In genomic region chr4:127168914-127169345, GRCm38 (mm10) we compare ENCODE assay signal across 8 mouse cellular contexts. TPM values are rescaled to one million over a fixed set of nuclear protein-coding genes. Genes with fewer than 3 reads are reported as not detected.
DNase-seq lines count a peak whose midpoint lies in the region; ATAC-seq and TF ChIP-seq lines count a peak whose summit lies in the region.

Gene Dlgap3 (plus strand): TSS chr4:127169204.

- H3K9ac ChIP-seq in forebrain, embryonic 15.5 days (replicated peaks), result peak within 1 kb of the TSS; percentile 65
- peak within 1 kb of the TSS; percentile 66 for H3K9ac ChIP-seq in kidney, embryonic 16.5 days (replicated peaks; ENCODE audit: low read length)
- H3K9ac ChIP-seq in liver, embryonic 16.5 days (ENCODE audit: low read depth, low read length), result peak within 1 kb of the TSS; percentile 28; the same call in 1 of the 2 replicates

- no peaks in the 10 kb centered on the region for H3K36me3 ChIP-seq in forebrain, embryonic 15.5 days
- no peaks in the 10 kb centered on the region for H3K36me3 ChIP-seq in kidney, embryonic 16.5 days (ENCODE audit: insufficient read depth, low read length)
- H3K36me3 ChIP-seq in liver, embryonic 16.5 days (ENCODE audit: control insufficient read depth, insufficient read depth), result no peaks in the 10 kb centered on the region

- H3K9me3 ChIP-seq in forebrain, embryonic 15.5 days, result no peaks in the 10 kb centered on the region
- H3K9me3 ChIP-seq in kidney, embryonic 16.5 days (ENCODE audit: low read length), result no peaks in the 10 kb centered on the region
- H3K9me3 ChIP-seq in liver, embryonic 16.5 days (replicated peaks; ENCODE audit: control insufficient read depth, low read length), result no peaks in the 10 kb centered on the region

- TF ChIP-seq CTCF in lung, adult 2 months (IDR thresholded peaks at IDR 0.05; ENCODE audit: insufficient read depth, low read length), result no peak

- peak; percentile 16 for DNase-seq in lung, adult 2 months
- no peak for DNase-seq in lung, postnatal 25 days (ENCODE audit: low spot score)
- DNase-seq in brain, adult 2 months (ENCODE audit: low read depth, low spot score), result peak; percentile 65
- peak; percentile 85 for DNase-seq in retina, postnatal 1 day
- no peak for DNase-seq in urinary bladder, postnatal 14 days (ENCODE audit: low spot score)

- no peak for TF ChIP-seq POLR2A in lung, adult 2 months (IDR thresholded peaks at IDR 0.05; ENCODE audit: borderline replicate concordance, extremely low read depth, low read depth, low read length)

- no peaks in the 10 kb centered on the region for H3K4me1 ChIP-seq in lung, adult 2 months (ENCODE audit: control insufficient read depth, insufficient read depth, low read length)
- H3K4me1 ChIP-seq in forebrain, embryonic 15.5 days, result peaks cover 53% of the 10 kb centered on the region
- peaks cover 14% of the 10 kb centered on the region for H3K4me1 ChIP-seq in kidney, embryonic 16.5 days (ENCODE audit: insufficient read depth, low read length)
- H3K4me1 ChIP-seq in liver, embryonic 16.5 days (ENCODE audit: control insufficient read depth, low read depth, low read length), result no peaks in the 10 kb centered on the region; the same call in 1 of the 2 replicates

- H3K27ac ChIP-seq in forebrain, embryonic 15.5 days (replicated peaks), result peak within 1 kb of the TSS; percentile 62
- H3K27ac ChIP-seq in kidney, embryonic 16.5 days (ENCODE audit: low read length), result no peak within 1 kb of the TSS
- H3K27ac ChIP-seq in liver, embryonic 16.5 days (ENCODE audit: low read length), result no peak within 1 kb of the TSS

- peak within 1 kb of the TSS; percentile 40 for H3K4me3 ChIP-seq in lung, adult 2 months (replicated peaks; ENCODE audit: extremely low read depth, low read depth, low read length)
- H3K4me3 ChIP-seq in forebrain, embryonic 15.5 days, result peak within 1 kb of the TSS; percentile 68
- H3K4me3 ChIP-seq in kidney, embryonic 16.5 days (ENCODE audit: low read length), result peak within 1 kb of the TSS; percentile 74
- H3K4me3 ChIP-seq in liver, embryonic 16.5 days (ENCODE audit: low read depth, low read length), result peak within 1 kb of the TSS; percentile 60

- H3K4me2 ChIP-seq in forebrain, embryonic 15.5 days (replicated peaks), result peak within 1 kb of the TSS; percentile 96
- H3K4me2 ChIP-seq in kidney, embryonic 16.5 days (replicated peaks; ENCODE audit: low read depth, low read length), result peak within 1 kb of the TSS; percentile 100
- H3K4me2 ChIP-seq in liver, embryonic 16.5 days (ENCODE audit: low read depth, low read length), result peak within 1 kb of the TSS; percentile 67

- peak; percentile 69 for ATAC-seq in forebrain, embryonic 15.5 days (replicated peaks)
- peak; percentile 69 for ATAC-seq in kidney, embryonic 16.5 days (ENCODE audit: low FRiP score, low TSS enrichment)
- ATAC-seq in liver, embryonic 16.5 days (ENCODE audit: low read depth), result peak; percentile 72

- WGBS in lung, adult 2 months, result 1% methylated on average over 66 of the region's 67 CpGs
- under 1% methylated on average over 63 of the region's 67 CpGs for WGBS in forebrain, embryonic 15.5 days
- 0% methylated on average over 37 of the region's 67 CpGs for WGBS in kidney, embryonic 16.5 days
- 1% methylated on average over 60 of the region's 67 CpGs for WGBS in liver, embryonic 16.5 days (ENCODE audit: insufficient replicate concordance)

- H3K27me3 ChIP-seq in forebrain, embryonic 15.5 days, result no peaks in the 10 kb centered on the region; the same call in 1 of the 2 replicates
- H3K27me3 ChIP-seq in kidney, embryonic 16.5 days (ENCODE audit: insufficient read depth, low read length), result peaks cover 44% of the 10 kb centered on the region
- H3K27me3 ChIP-seq in liver, embryonic 16.5 days (ENCODE audit: control insufficient read depth, insufficient read depth, low read depth, low read length), result peaks cover 43% of the 10 kb centered on the region

RNA-seq across cellular contexts. Expression of gene Dlgap3, which starts in this region (rescaled TPM):
- 0.25 and 0.54 TPM in 2 replicates for polyA plus RNA-seq in lung, adult 2 months (2012; rRNA removed)
- 11.6 and 12.5 TPM in 2 replicates for polyA plus RNA-seq in forebrain, embryonic 15.5 days (2015; fragmentation: Nextera tagmentation; extraction: Ambion mirVana)
- polyA plus RNA-seq in kidney, embryonic 16.5 days (2015; fragmentation: Nextera tagmentation; extraction: Ambion mirVana), result 0.40 and 0.41 TPM in 2 replicates
- 0.19 and 0.24 TPM in 2 replicates for polyA plus RNA-seq in liver, embryonic 16.5 days (2015; fragmentation: Nextera tagmentation; extraction: Ambion mirVana)

Comparison
In these comparisons a context has a peak if more than half of its experiments do, and no peak if none do; other contexts are left out.
1. Peak in DNase-seq and H3K4me3 ChIP-seq in lung, adult 2 months; RNA of the gene not detected or under 1 TPM.
2. Peak in ATAC-seq, H3K4me3 ChIP-seq, H3K9ac ChIP-seq and H3K4me2 ChIP-seq in kidney, embryonic 16.5 days; RNA of the gene not detected or under 1 TPM.
3. Peak in ATAC-seq, H3K4me3 ChIP-seq, H3K9ac ChIP-seq and H3K4me2 ChIP-seq in liver, embryonic 16.5 days; RNA of the gene not detected or under 1 TPM.
4. DNase-seq: peak in brain, adult 2 months (single experiment) and retina, postnatal 1 day (single experiment); none in lung, postnatal 25 days (single experiment) and urinary bladder, postnatal 14 days (single experiment).
5. Peak in every context shown above with its lines, with median percentiles within 50 percentile points of each other: H3K4me3 ChIP-seq, ATAC-seq, H3K4me2 ChIP-seq and H3K9ac ChIP-seq.